Mouse (Mus musculus) cortical plate, adult 2 months (tissue): ENCODE results near the gene Btbd19.

Experiments
- CTCF ChIP-seq: fragments of 200-500 bp; IDR thresholded peaks from 2 replicates; pipeline ENCODE4 v1.5.1; 2011; ENCODE audit warnings: mild to moderate bottlenecking, control low read depth, low read length; ENCODE audit not compliant: insufficient read depth; ENCODE audit errors: extremely low read depth
- POLR2A ChIP-seq: fragments of 200-500 bp; IDR thresholded peaks from 2 replicates; pipeline ENCODE4 v1.6.1; 2011; ENCODE audit warnings: mild to moderate bottlenecking, low read length, control low read depth; ENCODE audit not compliant: insufficient read depth; ENCODE audit errors: extremely low read depth

DNA sequence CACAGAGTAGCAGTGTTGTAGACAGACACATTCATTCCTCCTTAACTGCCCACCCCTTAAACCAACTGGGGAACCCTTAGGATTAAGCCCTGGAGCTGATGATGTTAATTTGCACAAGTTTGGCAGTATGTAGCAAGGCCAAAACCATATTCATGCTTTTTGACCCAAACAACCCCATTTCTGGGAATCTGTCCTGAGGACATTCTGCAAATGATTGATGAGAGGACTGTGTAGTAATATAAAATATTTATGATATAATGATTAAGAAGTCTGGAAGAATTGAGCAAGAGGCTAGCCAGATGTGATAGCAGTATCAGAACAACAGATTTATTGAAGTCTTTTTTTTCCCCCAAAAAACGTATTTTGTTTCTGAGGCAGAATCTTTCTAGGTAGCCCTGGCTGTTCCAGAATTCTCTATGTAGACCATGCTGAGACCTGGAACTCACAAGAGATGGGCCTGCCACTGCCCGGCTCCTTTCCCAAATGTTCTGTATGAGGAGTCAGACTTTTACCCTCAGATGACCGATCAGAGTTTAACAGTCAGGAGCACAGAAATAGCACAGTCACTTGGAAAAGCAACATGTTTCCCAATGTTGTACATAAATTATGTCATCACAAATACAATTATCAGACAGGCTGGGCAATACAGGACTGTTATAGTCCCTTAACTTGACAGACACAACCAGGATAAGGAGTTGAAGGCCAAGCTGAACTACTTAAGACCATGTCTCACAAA, 30.7 kb downstream of the Btbd19 start:
- TF ChIP-seq CTCF (no peak), POLR2A (no peak)
